Mouse (Mus musculus): ENCODE results near the gene Tenm4. TPM values are rescaled to one million over a fixed set of nuclear protein-coding genes. Genes with fewer than 3 reads are reported as not detected.

Gene Tenm4
- total and polyA plus RNA-seq, 3 experiments = 0.03 to 0.26 (median 0.04) TPM

DNA sequence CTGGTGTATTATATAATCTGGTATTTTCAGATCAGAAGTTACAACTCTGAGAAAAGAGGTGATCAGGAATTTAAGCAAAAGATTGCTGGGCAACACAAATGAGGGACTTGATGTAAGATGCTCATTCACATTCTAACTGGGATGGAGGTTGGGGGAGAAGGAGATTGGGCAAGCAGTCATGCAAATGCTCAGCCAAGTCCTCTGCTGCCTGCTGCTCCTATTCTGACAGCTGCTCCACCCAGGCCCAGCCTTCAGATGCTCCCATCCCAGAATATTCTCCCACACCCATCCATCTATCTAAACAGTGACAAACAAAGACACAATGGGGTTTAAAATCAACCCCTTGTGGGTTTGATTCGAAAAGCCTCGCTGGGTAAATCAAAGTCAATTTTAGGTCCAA, 43.8 kb downstream of the Tenm4 start:
- peaks cover 18% of the 10 kb centered on the region for H3K9me3 ChIP-seq (replicated peaks; ENCODE audit: low read length)
- in situ Hi-C loops (cut with MboI; ENCODE audit: low pct_ligation_motif_present, low pct_unique_long_range_greater_than_20kb, low sequenced_read_pairs) = no loop called here
- no peak for DNase-seq (ENCODE audit: extremely low read depth)
- TF ChIP-seq ZKSCAN1 (IDR thresholded peaks at IDR 0.05; ENCODE audit: borderline replicate concordance, low read depth, low read length) (no peak), JUN (IDR thresholded peaks at IDR 0.05; ENCODE audit: insufficient read depth, low read depth, low read length) (no peak), ZC3H11A (IDR thresholded peaks at IDR 0.05; ENCODE audit: low read depth, low read length) (no peak), BHLHE40 (IDR thresholded peaks at IDR 0.05; ENCODE audit: low read depth, low read length) (no peak), MAZ (IDR thresholded peaks at IDR 0.05; ENCODE audit: low read depth, low read length) (no peak), USF2 (conservative IDR thresholded peaks at IDR 0.05; ENCODE audit: low read depth, low read length) (no peak), MEF2A (IDR thresholded peaks at IDR 0.05; ENCODE audit: borderline replicate concordance, low read depth, low read length) (no peak), CHD1 (IDR thresholded peaks at IDR 0.05; ENCODE audit: low read depth, low read length) (no peak), EP300 (IDR thresholded peaks at IDR 0.05; ENCODE audit: low read length) (no peak), ELF1 (IDR thresholded peaks at IDR 0.05; ENCODE audit: low read depth, low read length) (no peak), ETS1 (conservative IDR thresholded peaks at IDR 0.05; ENCODE audit: low read depth, low read length) (no peak), KAT2A (IDR thresholded peaks at IDR 0.05; ENCODE audit: insufficient replicate concordance, low read length) (no peak), ZNF384 (IDR thresholded peaks at IDR 0.05; ENCODE audit: low read depth, low read length) (no peak), TBP (conservative IDR thresholded peaks at IDR 0.05; ENCODE audit: low read depth, low read length) (no peak)
- H3K4me1 ChIP-seq (ENCODE audit: control insufficient read depth in 1 of 2, insufficient read depth in 2 of 2) = no peaks in the 10 kb centered on the region; a peak in 1 of 4 replicates
- H3K36me3 ChIP-seq (replicated peaks in 1 of 2; ENCODE audit: control insufficient read depth in 1 of 2, insufficient read depth in 1 of 2, low read length in 1 of 2) = no peaks in the 10 kb centered on the region
- H3K27me3 ChIP-seq (replicated peaks) = no peaks in the 10 kb centered on the region
- H3K9ac ChIP-seq (ENCODE audit: insufficient read depth, low read depth) = no peak overlapping the region
- H3K4me2 ChIP-seq (ENCODE audit: insufficient read depth, low read depth, poor library complexity, severe bottlenecking) = no peak overlapping the region
- H3K4me3 ChIP-seq (replicated peaks in 1 of 3; ENCODE audit: low read depth in 2 of 3, low read length in 2 of 3, poor library complexity in 1 of 3) = no peak overlapping the region
- H3K27ac ChIP-seq (ENCODE audit: insufficient read depth, low read depth) = no peak overlapping the region
- dilution Hi-C loops (cut with MboI; ENCODE audit: extremely low pct_ligation_motif_present, extremely low pct_unique_long_range_greater_than_20kb, low sequenced_read_pairs) = no loop called here
- no peaks in the 10 kb centered on the region for H3K79me2 ChIP-seq (replicated peaks; ENCODE audit: control insufficient read depth, extremely low read depth, insufficient read depth, poor library complexity, severe bottlenecking)

GRCm38 (mm10) chr7:96215894-96216509, 45.0 kb downstream of the Tenm4 start:
- Histone ChIP-seq H3K9ac (ENCODE audit: insufficient read depth, low read depth) (no peak overlapping the region), H3K27ac (ENCODE audit: insufficient read depth, low read depth) (no peak overlapping the region), H3K4me2 (ENCODE audit: insufficient read depth, low read depth, poor library complexity, severe bottlenecking) (no peak overlapping the region), H3K4me1 (ENCODE audit: control insufficient read depth in 1 of 2, insufficient read depth in 2 of 2) (no peaks in the 10 kb centered on the region; a peak in 1 of 4 replicates), H3K79me2 (replicated peaks; ENCODE audit: control insufficient read depth, extremely low read depth, insufficient read depth, poor library complexity, severe bottlenecking) (no peaks in the 10 kb centered on the region), H3K4me3 (replicated peaks in 1 of 3; ENCODE audit: low read depth in 2 of 3, low read length in 2 of 3, poor library complexity in 1 of 3) (no peak overlapping the region), H3K27me3 (replicated peaks) (no peaks in the 10 kb centered on the region), H3K36me3 (replicated peaks in 1 of 2; ENCODE audit: control insufficient read depth in 1 of 2, insufficient read depth in 1 of 2, low read length in 1 of 2) (no peaks in the 10 kb centered on the region), H3K9me3 (replicated peaks; ENCODE audit: low read length) (peaks cover 8% of the 10 kb centered on the region)
- no peak for DNase-seq (ENCODE audit: extremely low read depth)
- dilution Hi-C loops (cut with MboI; ENCODE audit: extremely low pct_ligation_motif_present, extremely low pct_unique_long_range_greater_than_20kb, low sequenced_read_pairs) = no loop called here
- TF ChIP-seq POLR2A (IDR thresholded peaks at IDR 0.05; ENCODE audit: low read depth, low read length) = no peak
- no peak for TF ChIP-seq JUND (conservative IDR thresholded peaks at IDR 0.05; ENCODE audit: low read depth, low read length)
- TF ChIP-seq MYC (IDR thresholded peaks at IDR 0.05; ENCODE audit: low read depth, low read length) = no peak
- TF ChIP-seq MXI1 (IDR thresholded peaks at IDR 0.05; ENCODE audit: low read depth, low read length) = no peak
- TF ChIP-seq CHD1 (IDR thresholded peaks at IDR 0.05; ENCODE audit: low read depth, low read length) = no peak
- TF ChIP-seq IRF4 (IDR thresholded peaks at IDR 0.05; ENCODE audit: low read depth, low read length) = no peak
- TF ChIP-seq MAFK (IDR thresholded peaks at IDR 0.05; ENCODE audit: insufficient replicate concordance, low read length) = no peak
- no peak for TF ChIP-seq TBP (conservative IDR thresholded peaks at IDR 0.05; ENCODE audit: low read depth, low read length)
- TF ChIP-seq ELF1 (IDR thresholded peaks at IDR 0.05; ENCODE audit: low read depth, low read length) = no peak
- TF ChIP-seq CHD2 (IDR thresholded peaks at IDR 0.05; ENCODE audit: low read length) = no peak
- TF ChIP-seq KAT2A (IDR thresholded peaks at IDR 0.05; ENCODE audit: insufficient replicate concordance, low read length) = no peak
- no peak for TF ChIP-seq RCOR1 (conservative IDR thresholded peaks at IDR 0.05; ENCODE audit: low read depth, low read length)
- TF ChIP-seq MAX (IDR thresholded peaks at IDR 0.05; ENCODE audit: low read length) = no peak
- no peak for TF ChIP-seq POLR2AphosphoS2 (IDR thresholded peaks at IDR 0.05; ENCODE audit: low read depth, low read length)
- TF ChIP-seq PAX5 (IDR thresholded peaks at IDR 0.05; ENCODE audit: low read length) = no peak
- in situ Hi-C loops (cut with MboI; ENCODE audit: low pct_ligation_motif_present, low pct_unique_long_range_greater_than_20kb, low sequenced_read_pairs) = no loop called here

Measured in CH12.LX (cell line).